Mouse (Mus musculus) liver (tissue): Measurements from ENCODE around the gene Nkap.
"Not testable (repeated sequence)": the region's sequence is repeated elsewhere in the genome, so short reads cannot be mapped to it uniquely, and the experiment has no call there.

Experiments used
- DNase-seq: peaks from one replicate; pipeline ENCODE4 v3.0.0-alpha.2; 2020; ENCODE audit warnings: mixed read lengths

Nkap gene

GRCm38 (mm10) chrX:37126671-37127358, at the start of gene Nkap:
Gene Nkap, plus strand, starts transcription at chrX:37126795.
- peak; percentile 71 for DNase-seq

DNA sequence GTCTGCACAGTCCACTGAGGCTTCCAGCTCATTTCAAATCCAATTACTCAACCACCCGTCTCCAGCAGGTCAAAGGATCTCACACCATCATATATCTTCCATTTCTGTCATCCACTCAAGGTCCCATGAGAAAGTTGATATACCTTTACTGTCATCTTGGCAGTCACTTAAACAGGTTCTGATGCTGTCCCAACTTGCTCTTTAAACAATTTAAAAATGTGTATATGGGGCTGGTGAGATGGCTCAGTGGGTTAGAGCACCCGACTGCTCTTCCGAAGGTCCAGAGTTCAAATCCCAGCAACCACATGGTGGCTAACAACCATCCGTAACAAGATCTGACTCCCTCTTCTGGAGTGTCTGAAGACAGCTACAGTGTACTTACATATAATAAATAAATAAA, 46.2 kb upstream of the Nkap start:
- DNase-seq: not testable (repeated sequence)

- no peak for DNase-seq
These were observed 45.4 kb upstream of the Nkap start for GRCm38 (mm10) chrX:37081194-37081593.

DNA sequence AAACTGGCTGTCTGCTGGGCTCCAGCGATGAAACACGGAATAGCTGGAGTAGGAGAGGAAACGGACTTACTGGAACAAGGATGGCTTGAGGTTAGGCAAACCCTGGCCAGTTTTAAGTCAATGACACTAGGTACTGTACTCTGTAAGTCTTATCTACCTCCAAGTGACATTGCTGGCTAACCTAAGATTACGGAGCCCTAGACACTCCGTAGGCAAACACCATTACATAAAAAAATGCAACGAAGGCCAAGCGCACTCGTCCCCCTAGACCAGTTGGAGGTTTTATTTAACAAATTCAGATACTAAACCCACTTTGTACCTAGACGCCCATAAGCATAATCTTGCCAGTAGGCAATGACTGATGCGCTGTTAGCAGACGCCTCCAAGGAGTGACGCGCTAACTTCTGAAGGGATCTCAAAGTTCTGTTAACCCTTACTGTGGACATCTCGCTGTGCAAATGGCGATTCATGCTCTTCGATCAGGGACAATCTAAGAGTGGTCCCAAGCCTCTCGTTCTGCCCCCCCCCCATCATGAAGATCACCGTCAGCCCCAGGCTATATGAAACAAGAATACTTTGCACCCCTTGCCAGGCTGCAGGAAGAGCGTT, 42.2 kb upstream of the Nkap start:
- peak; percentile 8 for DNase-seq

GRCm38 (mm10) chrX:37084927-37085660, 41.5 kb upstream of the Nkap start, which contains the start of gene Rpl39:
Gene Rpl39, minus strand, starts transcription at chrX:37085402.
- DNase-seq: peak; percentile 91

DNA sequence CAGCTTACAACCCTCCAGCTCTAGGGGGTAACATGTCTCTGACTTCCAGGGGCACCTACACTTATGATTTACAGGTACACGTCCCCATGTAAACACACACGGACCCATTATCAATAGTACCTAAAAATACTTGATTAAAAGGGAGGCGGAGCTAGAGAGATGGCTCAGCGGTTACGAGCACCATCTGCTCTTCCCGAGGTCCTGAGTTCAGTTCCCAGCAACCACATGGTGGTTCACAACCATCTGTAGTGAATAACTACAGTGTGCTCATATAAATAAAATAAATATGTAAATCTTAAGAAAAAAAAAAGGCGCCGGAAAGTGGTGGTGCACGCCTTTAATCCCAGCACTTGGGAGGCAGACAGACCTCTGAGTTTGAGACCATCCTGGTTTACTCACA, 40.9 kb upstream of the Nkap start:
- DNase-seq: no peak

- DNase-seq: no peak
These were observed 37.8 kb upstream of the Nkap start for GRCm38 (mm10) chrX:37088778-37089177.

- no peak for DNase-seq
These were observed 35.1 kb upstream of the Nkap start for GRCm38 (mm10) chrX:37091457-37091856.

DNA sequence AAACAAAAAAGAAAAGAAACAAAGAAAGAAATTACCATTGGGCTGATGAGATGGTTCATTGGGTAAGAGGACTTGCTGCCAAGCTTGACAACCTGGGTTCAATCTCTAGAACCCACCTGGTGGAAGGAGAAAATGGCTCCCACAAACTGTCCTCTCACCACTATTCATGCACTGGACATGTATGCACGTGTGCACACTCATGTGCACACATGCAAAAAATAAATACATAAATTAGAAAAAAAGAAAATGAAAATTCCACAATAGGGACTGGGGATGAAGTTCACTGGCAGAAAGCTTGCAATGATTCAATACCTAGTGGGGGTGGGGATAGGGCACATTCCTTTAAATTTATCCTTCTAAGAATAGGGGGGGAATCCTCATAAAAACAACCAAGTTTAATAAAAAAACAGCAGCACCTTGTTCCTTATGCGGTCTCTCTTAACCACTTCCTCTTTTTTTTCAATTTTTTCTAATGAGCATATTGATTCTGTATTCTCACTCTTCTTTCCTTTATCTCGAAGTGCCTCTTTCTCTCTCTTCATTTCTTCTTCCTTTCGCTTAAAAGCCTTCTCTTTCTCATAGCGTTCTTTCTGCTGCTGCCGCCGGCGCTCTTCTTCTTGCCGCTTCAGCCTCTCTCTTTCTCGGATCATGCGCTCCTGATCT, 31.4 kb upstream of the Nkap start:
- DNase-seq: no peak

DNA sequence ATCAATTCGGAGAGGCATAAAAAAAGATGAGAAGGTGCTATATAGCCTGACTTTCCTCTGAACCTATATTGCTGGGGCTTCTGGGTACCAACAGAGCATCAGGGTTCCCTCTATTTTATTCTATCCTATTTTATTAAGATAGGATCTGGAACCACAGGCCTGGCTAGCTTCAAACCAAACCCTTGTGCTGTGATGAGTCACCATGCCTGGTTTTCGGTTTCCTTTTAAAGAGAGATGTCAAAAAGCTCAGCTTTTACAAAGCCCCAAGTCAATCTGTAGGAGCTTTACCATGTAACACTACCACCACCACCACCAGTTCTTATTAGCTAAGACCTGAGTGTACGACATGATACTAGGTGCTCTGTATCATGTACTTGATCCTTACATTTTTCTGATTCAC, 27.9 kb upstream of the Nkap start:
- no peak for DNase-seq

GRCm38 (mm10) chrX:37103826-37104225, 22.8 kb upstream of the Nkap start:
- DNase-seq: no peak

- DNase-seq: no peak
These were observed 16.9 kb upstream of the Nkap start for GRCm38 (mm10) chrX:37109526-37110192.

GRCm38 (mm10) chrX:37110193-37110880, 16.3 kb upstream of the Nkap start, which contains the start of gene Upf3b:
Gene Upf3b, minus strand, starts transcription at chrX:37110322.
- DNase-seq: peak; percentile 93

- no peak for DNase-seq
These were observed 15.8 kb upstream of the Nkap start for GRCm38 (mm10) chrX:37110881-37111193.

DNA sequence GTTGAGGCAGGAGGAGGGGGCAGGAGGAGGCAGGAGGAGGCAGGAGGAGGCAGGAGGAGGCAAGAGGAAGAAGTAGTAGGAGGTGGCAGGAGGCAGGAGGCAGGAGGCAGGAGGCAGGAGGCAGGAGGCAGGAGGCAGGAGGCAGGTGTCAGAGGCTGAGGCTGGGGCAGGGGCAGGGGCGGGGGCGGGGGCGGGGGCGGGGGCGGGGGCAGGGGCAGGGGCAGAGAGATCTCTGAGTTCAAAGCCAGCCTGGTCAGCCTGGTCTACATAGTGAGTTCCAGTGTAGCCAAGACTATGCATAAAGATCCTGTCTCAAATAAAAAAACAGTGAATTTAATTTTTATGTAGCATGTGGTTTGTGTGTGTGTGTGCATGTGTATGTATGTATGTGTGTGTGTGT, 9.5 kb upstream of the Nkap start:
- DNase-seq: no peak

DNA sequence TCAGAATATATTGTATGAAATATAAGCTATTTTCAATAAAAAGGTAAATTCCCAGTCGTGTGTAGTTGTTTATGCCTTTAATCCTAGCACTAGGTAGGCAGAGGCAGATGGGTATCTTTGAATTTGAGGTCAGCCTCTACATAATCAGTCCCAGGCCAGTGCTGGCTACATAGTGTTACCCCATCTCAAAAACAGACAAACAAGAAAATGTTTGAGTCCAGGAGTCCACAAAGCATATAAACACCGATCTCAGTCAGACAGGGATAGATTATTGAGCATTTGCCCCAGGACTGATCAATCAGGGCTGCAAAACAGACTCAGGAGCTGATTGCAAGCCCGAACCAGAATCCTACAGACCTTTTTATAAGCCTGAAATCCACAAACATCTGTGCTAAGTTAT, 7.0 kb upstream of the Nkap start:
- no peak for DNase-seq

DNA sequence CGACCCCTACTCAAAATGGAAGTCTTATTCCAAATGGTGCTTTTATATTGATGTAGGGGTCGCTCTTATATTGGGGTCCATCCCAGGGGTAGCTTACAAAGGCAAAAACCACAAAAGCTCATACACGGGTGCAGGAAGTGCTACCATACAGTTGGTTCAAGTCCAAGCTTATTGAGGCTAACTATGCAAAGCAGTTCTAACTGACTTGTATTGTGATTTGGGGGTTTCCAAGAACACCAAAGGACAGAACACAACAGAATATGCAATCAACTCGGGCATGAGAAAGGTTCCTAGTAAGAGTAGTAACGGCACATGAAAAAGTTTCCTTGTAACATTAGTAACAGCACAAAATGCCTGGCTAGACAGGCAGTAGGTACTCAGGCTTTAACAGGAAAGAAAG, 6.4 kb upstream of the Nkap start:
- DNase-seq: no peak

DNA sequence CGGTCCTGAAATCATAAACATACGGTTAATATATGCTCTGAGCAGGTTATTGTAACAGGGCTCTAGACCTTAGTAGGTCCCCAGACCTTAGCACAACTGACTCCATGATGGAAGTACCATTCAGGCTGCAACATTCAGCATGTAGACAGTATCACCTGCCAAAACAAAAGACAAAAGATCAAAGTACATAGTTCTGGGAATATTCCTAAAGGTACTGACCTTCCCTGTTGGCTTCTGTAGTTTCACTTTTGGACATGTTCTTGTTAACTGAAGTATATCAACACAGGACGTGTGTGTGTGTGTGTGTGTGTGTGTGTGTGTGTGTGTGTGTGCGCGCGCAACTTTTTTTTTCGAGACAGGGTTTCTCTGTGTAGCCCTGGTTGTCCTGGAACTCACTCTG, 1.1 kb upstream of the Nkap start:
- no peak for DNase-seq

DNA sequence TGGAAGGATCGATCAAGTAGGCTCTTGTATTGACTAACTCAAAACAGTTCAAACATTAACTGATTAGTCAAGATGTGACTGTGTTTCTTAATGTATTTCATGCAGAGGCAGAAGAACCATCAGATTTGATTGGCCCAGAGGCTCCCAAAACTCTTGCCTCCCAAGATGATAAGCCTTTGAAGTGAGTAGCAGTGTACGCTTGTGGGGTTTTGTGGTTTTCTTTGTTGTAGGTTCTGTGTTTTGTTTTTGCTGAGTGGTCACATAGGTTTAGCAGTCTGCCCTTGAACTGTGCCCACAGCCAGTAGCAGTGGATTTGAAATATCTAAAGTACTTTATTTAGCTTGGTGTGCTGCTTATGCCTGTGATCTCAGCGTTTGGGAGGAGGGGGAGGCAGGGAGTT, 15.1 kb downstream of the Nkap start:
- no peak for DNase-seq

DNA sequence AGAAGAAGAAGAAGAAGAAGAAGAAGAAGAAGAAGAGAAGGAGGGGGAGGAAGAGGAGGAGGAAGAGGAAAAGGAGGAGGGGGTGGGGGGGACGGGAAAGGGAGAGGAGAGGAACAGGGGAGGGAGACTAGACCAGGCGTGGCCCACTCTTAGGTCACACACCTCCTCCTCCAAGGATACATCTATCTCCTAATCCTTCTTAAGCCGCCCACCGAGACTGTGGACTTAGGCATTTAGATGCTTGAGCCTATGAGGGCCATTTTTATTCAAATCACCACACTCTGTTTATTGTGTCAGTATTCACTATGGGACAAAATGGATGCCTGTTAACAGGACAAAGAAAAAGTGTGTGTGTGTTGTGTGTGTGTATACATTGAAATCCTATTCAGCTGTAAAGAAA, 17.9 kb downstream of the Nkap start:
- not testable (repeated sequence) for DNase-seq

- peak; percentile 38 for DNase-seq
These were observed 18.4 kb downstream of the Nkap start for GRCm38 (mm10) chrX:37144954-37145353.

DNA sequence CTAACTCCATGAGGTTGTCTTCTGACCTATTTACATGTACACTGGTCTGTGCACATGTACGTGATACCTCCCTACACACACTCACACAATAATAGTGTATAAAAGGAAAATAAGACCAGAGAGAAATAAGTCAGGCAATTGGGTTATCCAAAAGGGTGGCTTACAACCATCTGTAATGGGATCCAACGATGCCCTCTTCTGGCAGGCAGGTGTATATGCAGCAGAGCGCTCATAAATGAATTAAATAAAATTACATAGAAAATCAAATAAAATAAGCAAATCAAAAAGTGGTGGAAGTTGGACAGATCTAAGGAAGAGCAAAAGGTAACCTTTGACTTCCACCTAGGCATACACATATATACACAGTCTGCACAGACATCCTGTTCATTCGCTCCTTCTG, 31.2 kb downstream of the Nkap start:
- DNase-seq: no peak
